Mouse (Mus musculus): Measurements from ENCODE around the gene Gulp1.
A peak's percentile ranks its signal among the peaks of the same experiment; 100 is the strongest.

Gene Gulp1

GRCm38 (mm10) chr1:44551461-44552370 is at the start of gene Gulp1:
Gulp1 (plus strand) TSS chr1:44551511.
- DNase-seq (ENCODE audit: low spot score), result peak; percentile 83

GRCm38 (mm10) chr1:44550261-44550660 is 1.1 kb upstream of the Gulp1 start:
- DNase-seq (ENCODE audit: low spot score), result no peak

- DNase-seq (ENCODE audit: low spot score), result peak; percentile 77
These were observed 1.1 kb downstream of the Gulp1 start for GRCm38 (mm10) chr1:44552371-44552841.

- peak; percentile 75 for DNase-seq (ENCODE audit: low spot score)
These were observed 2.0 kb downstream of the Gulp1 start for GRCm38 (mm10) chr1:44553166-44553898.

- DNase-seq (ENCODE audit: low spot score), result no peak
These were observed 16.1 kb downstream of the Gulp1 start for GRCm38 (mm10) chr1:44567431-44567830.

GRCm38 (mm10) chr1:44568296-44568695 is 17.0 kb downstream of the Gulp1 start:
- no peak for DNase-seq (ENCODE audit: low spot score)

GRCm38 (mm10) chr1:44576001-44576400 is 24.7 kb downstream of the Gulp1 start:
- DNase-seq (ENCODE audit: low spot score), result peak; percentile 37

- peak; percentile 56 for DNase-seq (ENCODE audit: low spot score)
These were observed 25.3 kb downstream of the Gulp1 start for GRCm38 (mm10) chr1:44576610-44577009.

- DNase-seq (ENCODE audit: low spot score), result no peak
These were observed 29.1 kb downstream of the Gulp1 start for GRCm38 (mm10) chr1:44580390-44580789.

GRCm38 (mm10) chr1:44584886-44585385 is 33.6 kb downstream of the Gulp1 start:
- peak; percentile 52 for DNase-seq (ENCODE audit: low spot score)

- DNase-seq (ENCODE audit: low spot score), result no peak
These were observed 40.4 kb downstream of the Gulp1 start for GRCm38 (mm10) chr1:44591742-44592141.

- no peak for DNase-seq (ENCODE audit: low spot score)
These were observed 41.8 kb downstream of the Gulp1 start for GRCm38 (mm10) chr1:44593109-44593508.

- no peak for DNase-seq (ENCODE audit: low spot score)
These were observed 47.0 kb downstream of the Gulp1 start for GRCm38 (mm10) chr1:44598312-44598711.

- no peak for DNase-seq (ENCODE audit: low spot score)
These were observed 62.2 kb downstream of the Gulp1 start for GRCm38 (mm10) chr1:44613294-44614041.

- no peak for DNase-seq (ENCODE audit: low spot score)
These were observed 67.4 kb downstream of the Gulp1 start for GRCm38 (mm10) chr1:44618751-44619150.

GRCm38 (mm10) chr1:44634481-44634880 is 83.2 kb downstream of the Gulp1 start:
- DNase-seq (ENCODE audit: low spot score), result no peak

- no peak for DNase-seq (ENCODE audit: low spot score)
These were observed 94.5 kb downstream of the Gulp1 start for GRCm38 (mm10) chr1:44645678-44646276.

- peak; percentile 82 for DNase-seq (ENCODE audit: low spot score)
These were observed 127.7 kb downstream of the Gulp1 start for GRCm38 (mm10) chr1:44678974-44679373.

GRCm38 (mm10) chr1:44679415-44679814 is 128.1 kb downstream of the Gulp1 start:
- DNase-seq (ENCODE audit: low spot score), result peak; percentile 48

- no peak for DNase-seq (ENCODE audit: low spot score)
These were observed 131.2 kb downstream of the Gulp1 start for GRCm38 (mm10) chr1:44682556-44682955.

- DNase-seq (ENCODE audit: low spot score), result no peak
These were observed 132.4 kb downstream of the Gulp1 start for GRCm38 (mm10) chr1:44683723-44684122.
